Mouse (Mus musculus) liver, embryonic 16.5 days (tissue): Measurements from ENCODE around the gene Vars. TPM values are rescaled to one million over a fixed set of nuclear protein-coding genes. Genes with fewer than 3 reads are reported as not detected.

ENCODE experiments used
- ATAC-seq: fragments of 200-750 bp; cut with Nextera tagmentation; 2 replicates; pipeline ENCODE4 v1.8.0; 2017; ENCODE audit warnings: low read depth, mild to moderate bottlenecking, moderate number of reproducible peaks, moderate library complexity
- H3K27ac ChIP-seq: fragments of 300-500 bp; sonication (generic); 2 replicates; pipeline ENCODE4 v1.5.1; 2014; ENCODE audit warnings: mild to moderate bottlenecking, low read length
- H3K27me3 ChIP-seq: fragments of 300-500 bp; sonication (generic); 2 replicates; pipeline ENCODE4 v1.6.1; 2014; ENCODE audit warnings: low read depth, low read length, mixed read lengths; ENCODE audit not compliant: control insufficient read depth, insufficient read depth
- H3K36me3 ChIP-seq: fragments of 300-500 bp; sonication (generic); 2 replicates; pipeline ENCODE4 v1.6.1; 2014; ENCODE audit warnings: mild to moderate bottlenecking; ENCODE audit not compliant: control insufficient read depth, insufficient read depth
- H3K4me1 ChIP-seq: fragments of 300-500 bp; sonication (generic); 2 replicates; pipeline ENCODE4 v1.6.1; 2014; ENCODE audit warnings: low read depth, low read length, mixed read lengths; ENCODE audit not compliant: control insufficient read depth
- H3K4me2 ChIP-seq: fragments of 300-500 bp; sonication (generic); 2 replicates; pipeline ENCODE4 v1.6.1; 2014; ENCODE audit warnings: low read depth, low read length, mixed read lengths
- H3K4me3 ChIP-seq: fragments of 300-500 bp; sonication (generic); 2 replicates; pipeline ENCODE4 v1.5.1; 2014; ENCODE audit warnings: low read depth, mild to moderate bottlenecking, low read length
- H3K9ac ChIP-seq: fragments of 300-500 bp; sonication (generic); 2 replicates; pipeline ENCODE4 v1.6.1; 2014; ENCODE audit warnings: low read depth, low read length
- H3K9me3 ChIP-seq: fragments of 300-500 bp; sonication (generic); replicated peaks from 2 replicates; pipeline ENCODE4 v1.6.1; 2016; ENCODE audit warnings: low read length; ENCODE audit not compliant: control insufficient read depth
- WGBS: fragments of 180-500 bp; shearing (Covaris S2); extraction: QIAGEN DNeasy Blood & Tissue Kit; methylation state at CpG from one replicate; pipeline ENCODE4 v1.1.7; 2014; ENCODE audit not compliant: insufficient replicate concordance; 5-methylcytosine and 5-hydroxymethylcytosine counted together
- polyA plus RNA-seq: library from polyadenylated mRNA; unstranded; fragments of >200 nt; fragmentation: Nextera tagmentation; extraction: Ambion mirVana; gene quantifications from 2 replicates; pipeline ENCODE4 v1.2.1, GENCODE M21; 2015

Gene Vars
- polyA plus RNA-seq, 1 experiment from 2014 or later, result 90.1 TPM

- H3K27ac ChIP-seq, result peak overlapping the region; percentile 92
- H3K9ac ChIP-seq, result peak overlapping the region; percentile 51
- H3K9me3 ChIP-seq, result no peaks in the 10 kb centered on the region
- H3K4me2 ChIP-seq, result peak overlapping the region; percentile 99
- peaks cover 76% of the 10 kb centered on the region for H3K4me1 ChIP-seq
- H3K27me3 ChIP-seq, result no peaks in the 10 kb centered on the region
- H3K36me3 ChIP-seq, result peaks cover 5% of the 10 kb centered on the region
- 9% methylated on average over 1 of the region's 1 CpGs for WGBS
- peak overlapping the region; percentile 33 for H3K4me3 ChIP-seq
- ATAC-seq, result peak; percentile 7; the same call in 1 of the 2 replicates
These were observed 46.9 kb downstream of the Vars start for GRCm38 (mm10) chr17:35047688-35048087.

GRCm38 (mm10) chr17:35048149-35048931 is 47.6 kb downstream of the Vars start:
- Histone ChIP-seq H3K4me2 (peak overlapping the region; percentile 99), H3K9me3 (no peaks in the 10 kb centered on the region), H3K27me3 (no peaks in the 10 kb centered on the region), H3K36me3 (peaks cover 12% of the 10 kb centered on the region), H3K27ac (peak overlapping the region; percentile 92), H3K4me1 (peaks cover 79% of the 10 kb centered on the region), H3K9ac (peak overlapping the region; percentile 51), H3K4me3 (peak overlapping the region; percentile 33)
- no peak for ATAC-seq
- 6% methylated on average over 11 of the region's 11 CpGs for WGBS

DNA sequence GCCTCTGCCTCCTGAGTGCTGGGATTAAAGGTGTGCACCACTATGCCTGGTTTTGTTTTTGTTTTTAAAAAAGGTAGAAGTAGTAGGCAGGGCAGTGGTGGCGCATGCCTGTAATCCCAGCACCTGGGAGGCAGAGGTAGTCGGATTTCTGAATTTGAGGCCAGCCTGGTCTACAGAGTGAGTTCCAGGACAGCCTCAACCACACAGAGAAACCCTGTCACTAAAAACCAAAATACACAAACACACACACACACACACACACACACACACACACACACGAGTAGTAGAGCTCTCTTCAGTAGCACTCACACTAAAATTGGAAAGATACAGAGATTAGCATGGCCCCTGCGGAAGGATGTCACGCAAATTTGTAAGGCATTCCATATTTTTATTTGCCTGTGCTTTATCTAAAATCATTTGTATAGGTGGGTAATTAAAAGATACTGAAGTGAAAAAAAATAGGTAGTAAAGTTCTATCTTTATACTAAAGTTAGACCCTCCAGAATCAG is 48.2 kb downstream of the Vars start:
- WGBS, result 28% methylated on average over 5 of the region's 5 CpGs
- ATAC-seq, result no peak
- Histone ChIP-seq H3K4me3 (no peak overlapping the region), H3K27me3 (no peaks in the 10 kb centered on the region), H3K9me3 (no peaks in the 10 kb centered on the region), H3K9ac (no peak overlapping the region), H3K36me3 (peaks cover 18% of the 10 kb centered on the region), H3K4me1 (peaks cover 76% of the 10 kb centered on the region), H3K4me2 (peak overlapping the region; percentile 99; the same call in 1 of the 2 replicates), H3K27ac (peak overlapping the region; percentile 92)

- H3K4me2 ChIP-seq, result peak within 1 kb of the TSS; percentile 99
- H3K27ac ChIP-seq, result peak within 1 kb of the TSS; percentile 92
- peak within 1 kb of the TSS; percentile 70 for H3K4me3 ChIP-seq
- WGBS, result 2% methylated on average over 11 of the region's 11 CpGs
- peaks cover 23% of the 10 kb centered on the region for H3K36me3 ChIP-seq
- peaks cover 70% of the 10 kb centered on the region for H3K4me1 ChIP-seq
- no peaks in the 10 kb centered on the region for H3K9me3 ChIP-seq
- peak within 1 kb of the TSS; percentile 81 for H3K9ac ChIP-seq
- no peak for ATAC-seq
- H3K27me3 ChIP-seq, result no peaks in the 10 kb centered on the region
These were observed 48.8 kb downstream of the Vars start, which contains the start of gene Clic1 for GRCm38 (mm10) chr17:35049561-35050016. Clic1 (plus strand) TSS chr17:35049966.

DNA sequence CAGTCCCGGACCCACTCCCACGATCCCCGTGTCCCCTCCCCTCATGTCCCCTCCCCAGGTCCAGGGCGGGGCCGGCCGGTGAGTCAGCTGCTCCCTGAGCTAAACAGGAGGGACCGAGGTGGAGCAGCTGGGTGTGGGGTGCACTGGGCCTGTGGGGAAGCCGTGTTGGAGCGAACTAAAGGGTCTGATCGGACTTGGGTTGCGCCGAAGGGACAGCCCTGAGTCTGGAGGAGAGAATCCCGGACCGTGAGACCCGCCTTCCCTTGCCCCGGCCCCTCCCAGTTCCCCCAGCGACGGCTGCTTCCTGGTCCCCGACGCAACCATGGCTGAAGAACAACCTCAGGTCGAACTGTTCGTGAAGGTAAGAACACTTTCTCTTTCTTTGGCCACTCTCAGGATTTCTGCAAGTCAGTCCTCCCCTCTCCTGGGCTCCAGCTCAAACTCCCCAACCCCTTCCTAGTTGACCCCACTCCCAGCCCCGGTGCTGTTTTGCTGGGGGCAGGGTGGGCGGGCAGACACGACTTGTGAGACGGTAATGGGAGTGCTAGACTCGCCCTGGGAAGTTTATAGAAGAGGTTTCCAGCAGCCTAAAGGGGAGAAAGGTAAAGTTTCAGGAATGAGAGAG is 49.5 kb downstream of the Vars start:
- Histone ChIP-seq H3K9me3 (no peaks in the 10 kb centered on the region), H3K27me3 (no peaks in the 10 kb centered on the region), H3K27ac (peak overlapping the region; percentile 92), H3K4me3 (peak overlapping the region; percentile 70), H3K9ac (peak overlapping the region; percentile 81), H3K4me2 (peak overlapping the region; percentile 92), H3K36me3 (peaks cover 27% of the 10 kb centered on the region), H3K4me1 (peaks cover 63% of the 10 kb centered on the region)
- WGBS, result 1% methylated on average over 27 of the region's 27 CpGs
- peak; percentile 13 for ATAC-seq

- Histone ChIP-seq H3K4me3 (peak overlapping the region; percentile 70), H3K4me2 (peak overlapping the region; percentile 92), H3K4me1 (peaks cover 61% of the 10 kb centered on the region), H3K9me3 (no peaks in the 10 kb centered on the region), H3K9ac (peak overlapping the region; percentile 81), H3K27ac (peak overlapping the region; percentile 92), H3K27me3 (no peaks in the 10 kb centered on the region), H3K36me3 (peaks cover 37% of the 10 kb centered on the region)
- 3% methylated on average over 21 of the region's 21 CpGs for WGBS
- ATAC-seq, result peak; percentile 51
These were observed 50.6 kb downstream of the Vars start for GRCm38 (mm10) chr17:35051156-35052086.

- Histone ChIP-seq H3K27ac (peak overlapping the region; percentile 92), H3K4me1 (peaks cover 55% of the 10 kb centered on the region), H3K36me3 (peaks cover 38% of the 10 kb centered on the region), H3K4me2 (peak overlapping the region; percentile 92), H3K4me3 (peak overlapping the region; percentile 70), H3K27me3 (no peaks in the 10 kb centered on the region), H3K9me3 (no peaks in the 10 kb centered on the region), H3K9ac (peak overlapping the region; percentile 81)
- ATAC-seq, result no peak
- 78% methylated on average over 12 of the region's 12 CpGs for WGBS
These were observed 51.5 kb downstream of the Vars start for GRCm38 (mm10) chr17:35052271-35052798.
